Mouse (Mus musculus): ENCODE results near the gene Pmp22. TPM values are rescaled to one million over a fixed set of nuclear protein-coding genes. Genes with fewer than 3 reads are reported as not detected.

Gene Pmp22
- polyA plus RNA-seq, 1 experiment: 57.8 TPM

DNA sequence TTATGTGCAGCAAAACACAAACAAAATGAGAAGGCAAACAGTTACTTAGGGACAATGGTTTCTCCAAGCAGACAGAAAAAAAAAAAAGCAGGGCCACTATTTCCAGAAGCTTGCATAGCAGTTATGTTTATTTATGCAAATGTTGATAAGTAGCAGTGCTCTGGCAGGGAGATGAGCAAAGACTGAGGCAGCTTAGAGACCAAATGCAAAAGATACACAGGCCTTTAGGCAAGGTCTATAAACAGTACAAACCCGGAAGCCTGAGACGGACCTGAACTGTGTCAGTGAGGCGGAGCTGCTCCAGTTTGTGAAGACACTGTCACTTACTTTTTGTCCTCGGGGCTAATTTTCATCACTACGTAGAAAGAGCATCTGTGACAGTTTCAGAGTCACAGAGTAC is 35.2 kb upstream of the Pmp22 start:
- Histone ChIP-seq H3K9me3 (replicated peaks; ENCODE audit: control insufficient read depth, insufficient read depth, low read length, poor library complexity, severe bottlenecking) (no peaks in the 10 kb centered on the region), H3K27ac (ENCODE audit: insufficient read depth, low read length) (no peak overlapping the region)

DNA sequence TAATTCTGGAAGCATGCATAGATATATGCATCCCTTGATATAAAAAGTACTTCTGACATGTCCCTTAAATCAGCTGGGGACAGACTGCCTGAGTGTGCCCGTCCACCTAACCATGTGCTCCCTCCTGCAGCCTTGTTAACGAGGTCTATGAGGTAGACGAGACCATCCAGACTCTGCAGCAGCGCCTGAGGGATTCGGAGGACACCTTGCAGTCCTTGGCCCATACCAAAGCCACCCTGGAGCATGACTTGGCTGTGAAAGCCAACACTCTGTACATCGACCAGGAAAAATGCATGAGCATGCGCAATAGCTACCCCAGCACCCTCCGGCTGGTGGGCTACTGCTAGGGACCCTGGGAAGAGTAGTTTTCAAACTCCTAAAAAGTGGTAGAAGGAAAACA is 34.3 kb upstream of the Pmp22 start:
- H3K9ac ChIP-seq (ENCODE audit: low read depth, poor library complexity, severe bottlenecking): no peak overlapping the region
- no peaks in the 10 kb centered on the region for H3K36me3 ChIP-seq (ENCODE audit: control insufficient read depth, insufficient read depth, low read length, poor library complexity, severe bottlenecking)
- no peaks in the 10 kb centered on the region for H3K9me3 ChIP-seq (replicated peaks; ENCODE audit: control insufficient read depth, insufficient read depth, low read length, poor library complexity, severe bottlenecking)
- no peak overlapping the region for H3K27ac ChIP-seq (ENCODE audit: insufficient read depth, low read length)
- no peaks in the 10 kb centered on the region for H3K4me1 ChIP-seq (ENCODE audit: control insufficient read depth, insufficient read depth, low read length)
- no peaks in the 10 kb centered on the region for H3K27me3 ChIP-seq (ENCODE audit: control insufficient read depth, insufficient read depth, low read length, poor library complexity, severe bottlenecking)
- H3K4me3 ChIP-seq (ENCODE audit: low read depth, low read length): no peak overlapping the region
- no peak for TF ChIP-seq EP300 (IDR thresholded peaks at IDR 0.05; ENCODE audit: insufficient read depth, low read depth, low read length)
- no peak for TF ChIP-seq POLR2A (IDR thresholded peaks at IDR 0.05; ENCODE audit: insufficient read depth, low read length)
- TF ChIP-seq CTCF (IDR thresholded peaks at IDR 0.05; ENCODE audit: low read depth, low read length): no peak

More for the DNA sequence above, 35.2 kb upstream of the Pmp22 start:
- no peak overlapping the region for H3K4me3 ChIP-seq (ENCODE audit: low read depth, low read length)
- H3K27me3 ChIP-seq (ENCODE audit: control insufficient read depth, insufficient read depth, low read length, poor library complexity, severe bottlenecking): no peaks in the 10 kb centered on the region
- TF ChIP-seq CTCF (IDR thresholded peaks at IDR 0.05; ENCODE audit: low read depth, low read length) (no peak), POLR2A (IDR thresholded peaks at IDR 0.05; ENCODE audit: insufficient read depth, low read length) (no peak), EP300 (IDR thresholded peaks at IDR 0.05; ENCODE audit: insufficient read depth, low read depth, low read length) (no peak)
- H3K36me3 ChIP-seq (ENCODE audit: control insufficient read depth, insufficient read depth, low read length, poor library complexity, severe bottlenecking): no peaks in the 10 kb centered on the region
- no peak overlapping the region for H3K9ac ChIP-seq (ENCODE audit: low read depth, poor library complexity, severe bottlenecking)
- no peaks in the 10 kb centered on the region for H3K4me1 ChIP-seq (ENCODE audit: control insufficient read depth, insufficient read depth, low read length)

DNA sequence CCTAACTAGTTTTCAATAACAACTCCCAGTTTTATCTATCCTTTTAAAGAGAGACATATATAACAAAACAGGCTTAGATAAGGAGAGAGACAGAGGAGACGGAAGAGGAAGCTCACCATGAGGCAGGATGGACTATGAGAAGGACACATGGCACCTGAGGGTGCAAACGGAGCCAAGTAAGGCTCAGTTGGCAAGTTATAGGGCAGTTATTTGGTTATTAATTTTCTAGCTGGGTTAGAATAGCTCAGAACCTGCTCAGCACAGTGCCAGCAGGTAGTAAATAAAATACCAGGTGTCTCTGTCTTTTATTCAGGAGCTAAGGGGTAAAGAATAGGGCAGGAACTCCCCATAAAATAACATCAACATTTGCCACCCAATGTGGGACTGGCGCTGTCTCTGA is 30.8 kb upstream of the Pmp22 start:
- Histone ChIP-seq H3K36me3 (ENCODE audit: control insufficient read depth, insufficient read depth, low read length, poor library complexity, severe bottlenecking) (no peaks in the 10 kb centered on the region), H3K9me3 (replicated peaks; ENCODE audit: control insufficient read depth, insufficient read depth, low read length, poor library complexity, severe bottlenecking) (no peaks in the 10 kb centered on the region), H3K4me1 (ENCODE audit: control insufficient read depth, insufficient read depth, low read length) (no peaks in the 10 kb centered on the region), H3K9ac (ENCODE audit: low read depth, poor library complexity, severe bottlenecking) (no peak overlapping the region), H3K4me3 (ENCODE audit: low read depth, low read length) (no peak overlapping the region), H3K27me3 (ENCODE audit: control insufficient read depth, insufficient read depth, low read length, poor library complexity, severe bottlenecking) (no peaks in the 10 kb centered on the region), H3K27ac (ENCODE audit: insufficient read depth, low read length) (no peak overlapping the region)
- TF ChIP-seq POLR2A (IDR thresholded peaks at IDR 0.05; ENCODE audit: insufficient read depth, low read length): no peak
- no peak for TF ChIP-seq CTCF (IDR thresholded peaks at IDR 0.05; ENCODE audit: low read depth, low read length)
- TF ChIP-seq EP300 (IDR thresholded peaks at IDR 0.05; ENCODE audit: insufficient read depth, low read depth, low read length): no peak

DNA sequence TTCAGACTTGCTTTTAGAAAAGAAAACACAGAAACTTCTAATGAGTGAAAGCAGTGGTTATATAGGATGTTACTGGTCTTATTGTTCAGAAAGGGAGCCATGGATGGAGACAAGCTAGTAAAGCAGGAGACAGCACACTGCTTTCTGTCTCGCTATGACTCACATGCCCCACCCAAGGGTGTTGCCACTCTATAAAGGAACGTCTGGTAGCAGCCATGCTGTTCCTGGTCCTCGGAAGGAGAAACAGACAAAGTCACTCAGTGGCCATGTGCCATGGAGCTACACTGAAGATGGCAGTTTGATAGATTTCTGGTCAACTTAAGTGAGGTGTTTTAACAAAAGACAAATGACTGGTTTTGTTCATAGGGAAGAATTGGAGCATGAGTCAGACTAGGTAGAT is 29.4 kb upstream of the Pmp22 start:
- no peak overlapping the region for H3K27ac ChIP-seq (ENCODE audit: insufficient read depth, low read length)
- H3K4me1 ChIP-seq (ENCODE audit: control insufficient read depth, insufficient read depth, low read length): no peaks in the 10 kb centered on the region
- H3K9ac ChIP-seq (ENCODE audit: low read depth, poor library complexity, severe bottlenecking): no peak overlapping the region
- no peaks in the 10 kb centered on the region for H3K27me3 ChIP-seq (ENCODE audit: control insufficient read depth, insufficient read depth, low read length, poor library complexity, severe bottlenecking)
- H3K4me3 ChIP-seq (ENCODE audit: low read depth, low read length): no peak overlapping the region
- no peak for TF ChIP-seq EP300 (IDR thresholded peaks at IDR 0.05; ENCODE audit: insufficient read depth, low read depth, low read length)
- TF ChIP-seq CTCF (IDR thresholded peaks at IDR 0.05; ENCODE audit: low read depth, low read length): no peak
- no peak for TF ChIP-seq POLR2A (IDR thresholded peaks at IDR 0.05; ENCODE audit: insufficient read depth, low read length)
- no peaks in the 10 kb centered on the region for H3K9me3 ChIP-seq (replicated peaks; ENCODE audit: control insufficient read depth, insufficient read depth, low read length, poor library complexity, severe bottlenecking)
- no peaks in the 10 kb centered on the region for H3K36me3 ChIP-seq (ENCODE audit: control insufficient read depth, insufficient read depth, low read length, poor library complexity, severe bottlenecking)

DNA sequence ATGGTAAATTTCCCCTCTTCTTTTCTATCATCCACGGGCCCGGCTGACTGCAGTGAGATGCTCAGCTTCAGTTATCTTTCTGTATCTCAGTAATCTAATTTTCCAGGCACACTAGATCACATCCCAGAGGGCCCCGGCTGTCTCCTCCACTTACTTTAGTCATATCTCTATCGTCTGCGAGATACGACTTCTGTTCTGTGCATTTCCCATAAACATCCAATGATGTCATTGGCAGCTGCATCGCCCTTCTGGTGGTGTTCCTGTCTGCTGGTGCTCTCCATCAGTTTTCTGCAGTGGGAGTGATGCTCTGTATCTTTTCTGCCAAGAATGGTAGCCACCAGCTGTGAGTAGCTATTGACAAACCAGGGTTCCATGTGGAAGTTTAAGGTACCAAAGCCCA is 25.5 kb upstream of the Pmp22 start:
- Histone ChIP-seq H3K4me3 (ENCODE audit: low read depth, low read length) (no peak overlapping the region), H3K9ac (ENCODE audit: low read depth, poor library complexity, severe bottlenecking) (no peak overlapping the region), H3K27ac (ENCODE audit: insufficient read depth, low read length) (no peak overlapping the region), H3K27me3 (ENCODE audit: control insufficient read depth, insufficient read depth, low read length, poor library complexity, severe bottlenecking) (no peaks in the 10 kb centered on the region), H3K36me3 (ENCODE audit: control insufficient read depth, insufficient read depth, low read length, poor library complexity, severe bottlenecking) (no peaks in the 10 kb centered on the region), H3K4me1 (ENCODE audit: control insufficient read depth, insufficient read depth, low read length) (no peaks in the 10 kb centered on the region), H3K9me3 (replicated peaks; ENCODE audit: control insufficient read depth, insufficient read depth, low read length, poor library complexity, severe bottlenecking) (no peaks in the 10 kb centered on the region; the same call in 1 of the 2 replicates)
- TF ChIP-seq CTCF (IDR thresholded peaks at IDR 0.05; ENCODE audit: low read depth, low read length) (no peak), EP300 (IDR thresholded peaks at IDR 0.05; ENCODE audit: insufficient read depth, low read depth, low read length) (no peak), POLR2A (IDR thresholded peaks at IDR 0.05; ENCODE audit: insufficient read depth, low read length) (no peak)

DNA sequence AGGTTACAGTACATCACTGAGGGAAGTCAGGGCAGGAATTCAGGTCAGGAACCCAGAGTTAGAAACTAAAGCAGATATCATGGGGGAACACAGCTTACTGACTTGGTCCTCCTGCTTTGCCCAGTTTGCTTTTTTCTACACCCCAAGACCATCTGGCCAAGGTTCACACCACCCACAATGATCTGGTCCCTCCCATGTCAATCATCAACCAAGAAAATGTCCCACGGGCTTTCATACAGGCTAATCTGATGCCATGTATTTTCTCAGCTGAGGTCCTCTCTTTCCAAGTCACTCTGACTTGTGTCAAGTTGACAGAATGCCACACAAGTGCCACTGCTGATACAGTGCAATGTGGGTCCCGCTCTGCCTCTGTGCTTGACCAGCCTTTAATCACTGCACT is 24.8 kb upstream of the Pmp22 start:
- H3K36me3 ChIP-seq (ENCODE audit: control insufficient read depth, insufficient read depth, low read length, poor library complexity, severe bottlenecking): no peaks in the 10 kb centered on the region
- H3K9ac ChIP-seq (ENCODE audit: low read depth, poor library complexity, severe bottlenecking): no peak overlapping the region
- H3K27me3 ChIP-seq (ENCODE audit: control insufficient read depth, insufficient read depth, low read length, poor library complexity, severe bottlenecking): no peaks in the 10 kb centered on the region
- no peaks in the 10 kb centered on the region; the same call in 1 of the 2 replicates for H3K9me3 ChIP-seq (replicated peaks; ENCODE audit: control insufficient read depth, insufficient read depth, low read length, poor library complexity, severe bottlenecking)
- TF ChIP-seq CTCF (IDR thresholded peaks at IDR 0.05; ENCODE audit: low read depth, low read length) (no peak), POLR2A (IDR thresholded peaks at IDR 0.05; ENCODE audit: insufficient read depth, low read length) (no peak), EP300 (IDR thresholded peaks at IDR 0.05; ENCODE audit: insufficient read depth, low read depth, low read length) (no peak)
- no peak overlapping the region for H3K4me3 ChIP-seq (ENCODE audit: low read depth, low read length)
- H3K27ac ChIP-seq (ENCODE audit: insufficient read depth, low read length): no peak overlapping the region
- no peaks in the 10 kb centered on the region for H3K4me1 ChIP-seq (ENCODE audit: control insufficient read depth, insufficient read depth, low read length)
